Mouse (Mus musculus) erythroblast, adult 5-6 weeks (primary cell): ENCODE data around the gene Exoc3l2. TPM values are rescaled to one million over a fixed set of nuclear protein-coding genes. Genes with fewer than 3 reads are reported as not detected.
"Not testable (repeated sequence)": the region's sequence is repeated elsewhere in the genome, so short reads cannot be mapped to it uniquely, and the experiment has no call there.

ENCODE experiments used
- ATAC-seq: replicated peaks from 2 replicates; pipeline ENCODE4 v1.8.0; 2016; ENCODE audit warnings: moderate number of reproducible peaks, mild to moderate bottlenecking, moderate TSS enrichment, inconsistent platforms; ENCODE audit not compliant: poor library complexity, low FRiP score, severe bottlenecking
- total RNA-seq, 2 experiments: library from RNA; stranded (forward) in 1 of 2; stranded (reverse) in 1 of 2; fragments of 150-400 nt in 1 of 2; fragments of 200-764, 138-1000 nt in 1 of 2; gene quantifications; 2 replicates each; pipeline versions ENCODE4 v1.2.3 to v1.2.4; 2015 to 2017; ENCODE audit warnings: low replicate concordance in 2 of 2

Exoc3l2 gene
- total RNA-seq, 2 experiments from 2014 or later, result not detected

GRCm38 (mm10) chr7:19509786-19510185, 46.7 kb downstream of the Exoc3l2 start:
- no peak for ATAC-seq

GRCm38 (mm10) chr7:19511934-19512333, 48.8 kb downstream of the Exoc3l2 start:
- ATAC-seq, result not testable (repeated sequence)

GRCm38 (mm10) chr7:19512353-19512752, 49.2 kb downstream of the Exoc3l2 start:
- ATAC-seq, result no peak

- no peak for ATAC-seq
These were observed 54.7 kb downstream of the Exoc3l2 start, which contains the start of gene Nkpd1 for GRCm38 (mm10) chr7:19517652-19518365. Nkpd1 (plus strand) TSS chr7:19517838.

GRCm38 (mm10) chr7:19520032-19520431, 56.9 kb downstream of the Exoc3l2 start:
- no peak for ATAC-seq

- ATAC-seq, result no peak
These were observed 60.1 kb downstream of the Exoc3l2 start for GRCm38 (mm10) chr7:19523017-19523756.

GRCm38 (mm10) chr7:19523757-19524419, 60.8 kb downstream of the Exoc3l2 start:
- no peak for ATAC-seq

- ATAC-seq, result no peak
These were observed 61.4 kb downstream of the Exoc3l2 start for GRCm38 (mm10) chr7:19524420-19525104.

- no peak for ATAC-seq
These were observed 62.0 kb downstream of the Exoc3l2 start for GRCm38 (mm10) chr7:19525105-19525481.

- ATAC-seq, result no peak
These were observed 67.9 kb downstream of the Exoc3l2 start for GRCm38 (mm10) chr7:19531077-19531476.

- ATAC-seq, result no peak
These were observed 69.1 kb downstream of the Exoc3l2 start for GRCm38 (mm10) chr7:19532240-19532639.

- ATAC-seq, result no peak
These were observed 71.5 kb downstream of the Exoc3l2 start for GRCm38 (mm10) chr7:19534676-19535075.

- no peak for ATAC-seq
These were observed 77.8 kb downstream of the Exoc3l2 start for GRCm38 (mm10) chr7:19540771-19541566.

- ATAC-seq, result no peak
These were observed 78.6 kb downstream of the Exoc3l2 start for GRCm38 (mm10) chr7:19541681-19542154.

GRCm38 (mm10) chr7:19542155-19542691, 79.1 kb downstream of the Exoc3l2 start:
- no peak for ATAC-seq

GRCm38 (mm10) chr7:19543584-19543983, 80.5 kb downstream of the Exoc3l2 start:
- no peak for ATAC-seq

- ATAC-seq, result no peak
These were observed 82.9 kb downstream of the Exoc3l2 start for GRCm38 (mm10) chr7:19546007-19546406.
